Mouse (Mus musculus): ENCODE results near the gene Sytl1. TPM values are rescaled to one million over a fixed set of nuclear protein-coding genes. Genes with fewer than 3 reads are reported as not detected.
A peak's percentile ranks its signal among the peaks of the same experiment; 100 is the strongest.

Sytl1 gene
- total RNA-seq, 2 experiments from 2014 or later: not detected

DNA sequence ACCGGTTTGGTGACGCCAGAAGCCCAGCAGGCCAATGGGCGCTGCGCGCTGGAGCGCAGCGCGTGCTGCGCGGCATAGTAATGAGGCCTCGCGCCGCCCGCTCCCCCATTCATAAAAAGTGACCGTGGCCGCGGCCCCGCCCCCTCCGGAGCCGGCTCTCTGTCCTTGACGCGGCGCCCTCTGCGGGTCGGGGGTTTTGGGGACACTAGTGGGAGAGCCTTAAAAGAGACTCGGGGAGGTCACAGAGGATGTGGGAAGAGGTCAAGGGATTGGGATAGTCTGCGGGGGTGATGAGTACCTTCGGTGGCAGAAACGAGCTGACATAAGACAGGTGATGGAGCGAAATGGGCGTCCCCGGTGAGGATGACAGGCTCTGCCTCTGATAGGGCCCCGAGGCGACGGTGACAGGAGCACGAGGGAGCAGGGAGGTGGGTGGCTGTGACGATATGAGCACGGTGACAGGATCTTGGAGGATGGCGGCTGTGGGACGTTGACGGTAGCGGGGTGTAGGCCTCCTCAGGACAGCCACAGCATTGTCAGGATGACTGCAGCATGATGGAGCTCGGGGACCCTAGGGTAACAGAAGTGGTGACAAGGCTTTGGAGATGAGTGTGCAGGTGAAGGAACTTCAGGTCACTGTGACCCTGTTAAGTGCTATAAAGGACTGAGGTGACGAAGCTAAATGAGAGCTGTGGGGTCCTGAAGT is 50.2 kb downstream of the Sytl1 start:
- H3K27ac ChIP-seq: peak overlapping the region; percentile 10; the same call in 1 of the 2 replicates
- TF ChIP-seq CTCF (IDR thresholded peaks at IDR 0.05): peak; percentile 54
- H3K4me3 ChIP-seq: peak overlapping the region; percentile 89
- DNase-seq: peak; percentile 90
- intact Hi-C loops (cut with DNase I): loop anchor here (2.0 kb wide), 1 partner anchor 202 kb away; the partner anchor contains the start of gene Ahdc1

DNA sequence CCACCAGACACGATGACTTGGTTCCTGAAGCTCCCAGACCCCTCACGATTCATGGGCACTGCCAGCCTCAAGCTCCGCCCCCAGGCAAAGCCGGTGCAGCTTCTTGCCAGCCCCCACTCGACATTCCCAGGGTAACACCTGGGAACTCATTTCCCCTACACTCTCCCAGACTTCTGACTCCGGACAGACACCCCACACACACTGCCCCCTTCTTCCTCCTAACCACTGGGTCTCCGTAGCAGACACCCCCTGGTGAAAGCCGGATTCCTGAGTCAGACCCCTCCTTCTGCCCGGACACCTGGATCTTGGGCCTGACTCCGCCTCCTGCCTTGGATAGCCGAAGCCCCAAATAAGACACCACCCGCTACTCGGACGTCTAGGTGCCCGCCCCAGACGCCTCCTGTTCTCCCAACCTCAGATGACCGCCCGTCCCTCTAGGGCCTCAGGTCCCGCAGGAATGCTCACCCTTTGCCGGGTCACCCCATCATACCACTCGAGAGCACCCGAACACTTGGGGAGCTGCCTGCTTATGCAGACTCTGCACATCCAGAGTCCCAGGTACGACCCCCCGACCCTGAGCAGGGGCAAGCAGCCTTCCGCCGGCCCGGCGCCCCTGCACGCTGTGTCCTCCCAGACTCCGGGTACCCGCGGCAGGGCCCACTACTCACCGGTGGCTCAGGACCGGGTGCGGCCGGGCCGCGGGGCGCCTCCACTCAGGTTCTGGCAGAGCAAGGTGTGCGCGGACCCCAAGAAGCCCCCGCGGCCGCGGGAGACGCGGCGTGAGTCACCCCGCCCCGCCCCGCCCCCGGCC is 51.0 kb downstream of the Sytl1 start, which contains the start of the genes Cd164l2 and Gpr3:
Gene Cd164l2, plus strand, starts transcription at position 381 of the 811 bp plus-strand sequence.
Gene Gpr3, minus strand, starts transcription at position 786 of the 811 bp plus-strand sequence.
- Histone ChIP-seq H3K27ac (peak within 1 kb of the TSS; percentile 10; the same call in 1 of the 2 replicates), H3K4me3 (peak within 1 kb of the TSS; percentile 89)
- no peak for DNase-seq
- intact Hi-C loops (cut with DNase I): loop anchor here (2.0 kb wide), 1 partner anchor 201 kb away; the partner anchor contains the start of gene Ahdc1
- TF ChIP-seq CTCF (IDR thresholded peaks at IDR 0.05): no peak

DNA sequence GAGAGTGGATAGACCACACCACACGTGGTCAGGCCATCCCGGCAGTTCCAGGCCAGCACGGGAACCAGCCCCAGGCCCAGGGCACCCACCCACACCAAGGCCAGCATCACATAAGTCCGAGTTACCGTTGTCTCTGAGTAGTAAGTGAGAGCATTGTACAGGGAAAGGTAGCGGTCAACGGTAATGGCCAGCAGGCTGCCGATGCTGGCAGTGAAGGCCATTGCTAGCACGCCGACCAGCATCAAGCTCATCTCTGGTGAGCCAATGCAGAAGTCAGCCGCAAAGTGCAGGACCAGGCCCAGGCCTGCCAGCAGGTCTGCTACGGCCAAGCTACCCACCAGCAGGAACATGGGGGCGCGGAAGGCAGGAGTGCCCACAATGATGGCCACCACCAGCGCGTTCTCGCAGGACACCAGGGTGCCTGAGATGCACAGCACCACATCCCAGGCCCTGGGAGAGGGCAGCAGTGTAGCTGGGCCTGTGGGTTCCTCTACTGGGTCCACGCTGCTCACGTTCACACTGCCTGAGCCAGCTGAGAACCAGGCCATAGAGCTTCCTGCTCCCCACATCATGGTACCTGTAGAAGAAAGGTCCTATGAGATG is 52.0 kb downstream of the Sytl1 start:
- intact Hi-C loops (cut with DNase I): no loop called here
- DNase-seq: no peak
- no peak overlapping the region for H3K4me3 ChIP-seq
- TF ChIP-seq CTCF (IDR thresholded peaks at IDR 0.05): no peak
- no peak overlapping the region for H3K27ac ChIP-seq

DNA sequence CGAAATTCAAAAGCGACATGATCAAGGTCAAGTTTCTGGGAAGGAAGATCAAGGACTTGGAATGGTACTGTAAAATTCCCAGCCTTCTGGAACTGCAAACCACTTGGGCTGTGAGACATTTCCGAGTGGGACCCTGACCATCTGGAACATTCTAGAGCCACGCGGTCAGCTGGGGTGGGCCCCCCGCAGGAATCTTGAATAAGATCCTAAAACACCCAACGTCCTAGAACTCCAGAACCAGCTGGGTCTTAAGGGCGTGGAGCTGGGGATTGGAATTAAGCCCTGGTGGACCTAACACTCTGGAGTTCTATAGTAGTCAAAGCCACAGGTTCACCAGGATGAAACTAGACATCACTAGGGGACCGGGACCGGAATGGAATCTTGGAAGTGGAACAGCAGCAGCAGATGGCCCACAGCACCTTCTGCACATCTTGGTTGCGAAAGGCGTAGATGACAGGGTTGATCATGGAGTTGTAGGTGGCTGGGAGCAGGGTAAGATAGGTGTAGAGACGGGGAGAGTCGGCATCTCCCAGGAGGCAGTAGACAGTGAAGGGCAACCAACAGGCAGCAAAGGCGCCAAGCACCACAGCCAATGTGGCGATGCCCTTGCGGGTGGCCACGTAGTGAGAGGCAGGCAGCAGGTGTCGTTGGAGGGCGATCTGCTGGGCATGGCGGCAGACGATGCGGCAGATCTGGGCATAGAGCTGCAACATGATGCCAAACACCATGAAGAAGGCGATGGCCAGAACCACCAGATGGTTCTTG is 52.7 kb downstream of the Sytl1 start:
- intact Hi-C loops (cut with DNase I): no loop called here
- no peak for DNase-seq
- no peak overlapping the region for H3K4me3 ChIP-seq
- no peak overlapping the region for H3K27ac ChIP-seq
- TF ChIP-seq CTCF (IDR thresholded peaks at IDR 0.05): no peak

DNA sequence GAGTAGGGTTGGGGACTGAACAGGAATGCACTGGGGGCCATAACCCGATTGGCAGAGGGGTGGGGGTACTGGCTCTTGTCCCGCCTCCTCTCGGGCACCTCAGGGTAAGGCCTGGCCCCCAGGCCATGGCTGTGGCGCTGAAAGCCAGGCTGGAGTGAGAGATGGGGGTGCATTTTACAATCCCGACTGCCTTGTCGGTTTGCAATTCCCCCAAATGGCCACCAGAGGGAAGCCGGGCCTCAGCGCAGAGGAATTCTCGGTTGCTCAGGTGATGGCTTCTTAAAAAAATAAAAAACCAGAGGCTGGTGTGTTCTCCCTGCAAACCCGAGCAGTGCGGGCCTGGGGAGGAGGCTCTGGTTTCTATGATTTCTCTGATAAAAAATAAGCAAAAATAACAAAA is 53.5 kb downstream of the Sytl1 start:
- intact Hi-C loops (cut with DNase I): loop anchor here (5.0 kb wide), 1 partner anchor 262 kb away; no protein-coding TSS in a partner anchor

DNA sequence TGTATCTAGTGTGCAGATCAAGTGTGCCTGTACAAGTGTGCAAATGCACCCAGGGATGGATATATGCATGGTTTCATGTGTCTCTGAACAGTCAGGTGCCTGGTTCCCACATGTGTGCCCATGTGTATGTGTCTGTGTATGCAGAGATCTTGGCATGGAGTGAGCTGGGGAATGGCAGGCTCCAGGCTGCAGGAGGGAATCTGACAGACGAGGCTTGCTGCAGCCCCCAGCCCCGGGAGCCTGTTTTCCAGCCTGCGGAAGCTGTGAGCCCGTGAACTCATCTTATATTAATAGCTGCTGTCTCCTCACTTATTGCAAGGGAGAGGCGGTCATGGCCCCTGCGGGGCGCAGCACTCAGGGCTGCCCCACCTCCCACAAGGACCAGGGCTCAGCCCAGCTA is 58.5 kb downstream of the Sytl1 start:
- Histone ChIP-seq H3K4me3 (no peak overlapping the region), H3K27ac (no peak overlapping the region)
- intact Hi-C loops (cut with DNase I): loop anchor here (5.0 kb wide), 1 partner anchor 197 kb away; no protein-coding TSS in a partner anchor
- no peak for DNase-seq
- no peak for TF ChIP-seq CTCF (IDR thresholded peaks at IDR 0.05)

More for the DNA sequence above, 53.5 kb downstream of the Sytl1 start:
- peak; percentile 52 for DNase-seq
- peak; percentile 85 for TF ChIP-seq CTCF (IDR thresholded peaks at IDR 0.05)
- no peak overlapping the region for H3K4me3 ChIP-seq
- no peak overlapping the region for H3K27ac ChIP-seq

DNA sequence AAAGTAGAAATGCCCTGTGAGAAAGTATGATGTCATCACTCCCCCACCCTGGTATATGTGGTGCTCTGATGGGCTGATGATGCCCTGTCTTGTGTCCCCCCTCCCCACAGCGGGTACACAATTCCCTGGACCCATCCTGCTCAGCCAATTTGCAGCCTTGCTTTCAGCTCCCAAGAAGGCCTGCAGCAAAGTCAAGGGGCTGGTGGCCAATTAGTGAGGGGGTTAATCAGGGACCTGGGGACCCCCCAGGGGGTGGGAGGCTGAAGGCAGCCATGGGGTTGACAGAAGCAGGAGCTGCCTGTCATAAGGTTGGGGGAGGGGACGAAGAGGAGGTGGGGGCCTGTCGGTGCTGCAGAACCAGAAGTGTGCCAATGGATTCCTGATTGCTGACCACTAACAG is 59.3 kb downstream of the Sytl1 start:
- no peak for DNase-seq
- H3K4me3 ChIP-seq: no peak overlapping the region
- no peak overlapping the region for H3K27ac ChIP-seq
- intact Hi-C loops (cut with DNase I): loop anchor here (5.0 kb wide), 1 partner anchor 196 kb away; no protein-coding TSS in a partner anchor
- TF ChIP-seq CTCF (IDR thresholded peaks at IDR 0.05): no peak

Other genes with a start within 250 kb of the Sytl1 start
- gene Wasf2, start 132.6 kb downstream of the Sytl1 start, total RNA-seq (2021): 10 to 100 TPM; 34.9 to 35.6 TPM
- under 1 TPM in 1 of 2 experiments, not detected in 1; 0.26 TPM for gene Cd164l2, start 51.0 kb downstream of the Sytl1 start, total RNA-seq (2021)
- not detected for gene Gpr3, start 50.6 kb downstream of the Sytl1 start, total RNA-seq (2021)
- gene Map3k6, start 22.3 kb downstream of the Sytl1 start, total RNA-seq (2021): 10 to 100 TPM; 10.5 to 15.0 TPM
- 10 to 100 TPM; 21.6 to 25.7 TPM for gene Tmem222, start 14.7 kb upstream of the Sytl1 start, total RNA-seq (2021)
- gene Wdtc1, start 90.4 kb upstream of the Sytl1 start, total RNA-seq (2021): 10 to 100 TPM; 86.7 to 93.4 TPM
- gene Slc9a1, start 106.6 kb upstream of the Sytl1 start, total RNA-seq (2021): 10 to 100 TPM in 1 of 2 experiments, 1 to 10 TPM in 1; 8.1 to 11.7 TPM
- 1 to 10 TPM; 1.1 TPM for gene Tent5b, start 217.0 kb upstream of the Sytl1 start, total RNA-seq (2021)
- gene Trnp1, start 235.4 kb upstream of the Sytl1 start, total RNA-seq (2021): under 1 TPM; 0.36 to 0.61 TPM

Data from gastrocnemius, adult 2 months (tissue).